Mouse (Mus musculus) heart, embryonic 12.5 days (tissue): ENCODE data around the gene Nsmf. TPM values are rescaled to one million over a fixed set of nuclear protein-coding genes. Genes with fewer than 3 reads are reported as not detected.

Experiments
- ATAC-seq: fragments of 200-750 bp; cut with Nextera tagmentation; 2 replicates; pipeline ENCODE4 v1.8.0; 2017; ENCODE audit warnings: moderate TSS enrichment, moderate library complexity; ENCODE audit not compliant: insufficient number of reproducible peaks, low FRiP score
- H3K27ac ChIP-seq: fragments of 300-500 bp; sonication (generic); 2 replicates; pipeline ENCODE4 v1.5.1; 2016; ENCODE audit warnings: mild to moderate bottlenecking, moderate library complexity; ENCODE audit not compliant: poor library complexity, severe bottlenecking
- H3K27me3 ChIP-seq: fragments of 300-500 bp; sonication (generic); replicated peaks from 2 replicates; pipeline ENCODE4 v1.6.1; 2016; ENCODE audit warnings: mild to moderate bottlenecking, moderate library complexity
- H3K36me3 ChIP-seq: fragments of 300-500 bp; sonication (generic); 2 replicates; pipeline ENCODE4 v1.6.1; 2016; ENCODE audit warnings: mild to moderate bottlenecking, moderate library complexity
- H3K4me1 ChIP-seq: fragments of 300-500 bp; sonication (generic); replicated peaks from 2 replicates; pipeline ENCODE4 v1.6.1; 2016; ENCODE audit warnings: mild to moderate bottlenecking
- H3K4me2 ChIP-seq: fragments of 300-500 bp; sonication (generic); 2 replicates; pipeline ENCODE4 v1.6.1; 2016; ENCODE audit warnings: mild to moderate bottlenecking, moderate library complexity
- H3K4me3 ChIP-seq: fragments of 300-500 bp; sonication (generic); 2 replicates; pipeline ENCODE4 v1.5.1; 2016; ENCODE audit warnings: mild to moderate bottlenecking
- H3K9ac ChIP-seq: fragments of 300-500 bp; sonication (generic); 2 replicates; pipeline ENCODE4 v1.6.1; 2016; ENCODE audit warnings: mild to moderate bottlenecking, moderate library complexity
- H3K9me3 ChIP-seq: fragments of 300-500 bp; sonication (generic); replicated peaks from 2 replicates; pipeline ENCODE4 v1.6.1; 2016; ENCODE audit warnings: mild to moderate bottlenecking, moderate library complexity
- WGBS: fragments of 180-500 bp; shearing (Covaris S2); methylation state at CpG from one replicate; pipeline ENCODE4 v1.1.7; 2016; 5-methylcytosine and 5-hydroxymethylcytosine counted together
- polyA plus RNA-seq: library from polyadenylated mRNA; unstranded; fragments of >200 nt; fragmentation: Nextera tagmentation; extraction: Ambion mirVana; gene quantifications from 2 replicates; pipeline ENCODE4 v1.2.1, GENCODE M21; 2016

Nsmf gene
- 58.7 and 62.8 TPM in 2 replicates for polyA plus RNA-seq

- ATAC-seq, result peak; percentile 90
- H3K9ac ChIP-seq, result peak within 1 kb of the TSS; percentile 81
- H3K4me3 ChIP-seq, result peak within 1 kb of the TSS; percentile 83
- H3K27me3 ChIP-seq, result no peaks in the 10 kb centered on the region
- whole genome bisulfite sequencing, result 5% methylated on average over 47 of the region's 47 CpGs
- no peaks in the 10 kb centered on the region for H3K9me3 ChIP-seq
- H3K36me3 ChIP-seq, result peaks cover 35% of the 10 kb centered on the region
- peaks cover 10% of the 10 kb centered on the region for H3K4me1 ChIP-seq
- peak within 1 kb of the TSS; percentile 79 for H3K4me2 ChIP-seq
- peak within 1 kb of the TSS; percentile 22; the same call in 1 of the 2 replicates for H3K27ac ChIP-seq
Measured at GRCm38 (mm10) chr2:25054221-25055067, at the start of gene Nsmf. Gene Nsmf (plus strand): TSS chr2:25054355.

GRCm38 (mm10) chr2:25006767-25007166 lies 47.4 kb upstream of the Nsmf start:
- no peak for ATAC-seq
- H3K9me3 ChIP-seq, result no peaks in the 10 kb centered on the region
- H3K27me3 ChIP-seq, result no peaks in the 10 kb centered on the region
- H3K9ac ChIP-seq, result no peak overlapping the region
- no peak overlapping the region for H3K4me3 ChIP-seq
- WGBS, result 76% methylated on average over 1 of the region's 1 CpGs
- H3K36me3 ChIP-seq, result peaks cover 9% of the 10 kb centered on the region; the same call in 1 of the 2 replicates
- H3K4me2 ChIP-seq, result no peak overlapping the region
- no peaks in the 10 kb centered on the region for H3K4me1 ChIP-seq
- no peak overlapping the region for H3K27ac ChIP-seq

GRCm38 (mm10) chr2:25008250-25008649 lies 45.9 kb upstream of the Nsmf start:
- H3K9ac ChIP-seq, result no peak overlapping the region
- ATAC-seq, result no peak
- H3K27me3 ChIP-seq, result no peaks in the 10 kb centered on the region
- H3K4me1 ChIP-seq, result no peaks in the 10 kb centered on the region
- no peak overlapping the region for H3K4me3 ChIP-seq
- H3K27ac ChIP-seq, result no peak overlapping the region
- no peaks in the 10 kb centered on the region for H3K9me3 ChIP-seq
- H3K36me3 ChIP-seq, result peaks cover under 1% of the 10 kb centered on the region; the same call in 1 of the 2 replicates
- H3K4me2 ChIP-seq, result no peak overlapping the region

- Histone ChIP-seq H3K9me3 (0 out of 2 replicates have a peak, but pooled peaks cover 4% of the 10 kb centered on the region), H3K4me1 (no peaks in the 10 kb centered on the region), H3K27me3 (no peaks in the 10 kb centered on the region), H3K27ac (no peak overlapping the region), H3K36me3 (peaks cover 8% of the 10 kb centered on the region; the same call in 1 of the 2 replicates), H3K4me3 (no peak overlapping the region), H3K4me2 (no peak overlapping the region), H3K9ac (no peak overlapping the region)
- ATAC-seq, result no peak
- 83% methylated on average over 1 of the region's 1 CpGs for whole genome bisulfite sequencing
Measured at GRCm38 (mm10) chr2:25022678-25023077, 31.5 kb upstream of the Nsmf start.

GRCm38 (mm10) chr2:25025109-25025508 lies 29.0 kb upstream of the Nsmf start:
- 72% methylated on average over 1 of the region's 1 CpGs for WGBS
- H3K4me3 ChIP-seq, result no peak overlapping the region
- 0 out of 2 replicates have a peak, but pooled peaks cover 4% of the 10 kb centered on the region for H3K9me3 ChIP-seq
- no peaks in the 10 kb centered on the region for H3K27me3 ChIP-seq
- H3K4me1 ChIP-seq, result no peaks in the 10 kb centered on the region
- ATAC-seq, result no peak
- no peak overlapping the region for H3K4me2 ChIP-seq
- no peak overlapping the region for H3K9ac ChIP-seq
- H3K36me3 ChIP-seq, result 0 out of 2 replicates have a peak, but pooled peaks cover 6% of the 10 kb centered on the region
- H3K27ac ChIP-seq, result no peak overlapping the region

- H3K4me1 ChIP-seq, result no peaks in the 10 kb centered on the region
- no peak overlapping the region for H3K27ac ChIP-seq
- no peaks in the 10 kb centered on the region for H3K9me3 ChIP-seq
- H3K27me3 ChIP-seq, result no peaks in the 10 kb centered on the region
- H3K4me3 ChIP-seq, result no peak overlapping the region
- H3K4me2 ChIP-seq, result no peak overlapping the region
- H3K9ac ChIP-seq, result no peak overlapping the region
- 97% methylated on average over 4 of the region's 4 CpGs for WGBS
- peaks cover 6% of the 10 kb centered on the region; the same call in 1 of the 2 replicates for H3K36me3 ChIP-seq
- ATAC-seq, result no peak
Measured at GRCm38 (mm10) chr2:25034994-25035393, 19.2 kb upstream of the Nsmf start.

- no peaks in the 10 kb centered on the region for H3K9me3 ChIP-seq
- peaks cover 6% of the 10 kb centered on the region for H3K36me3 ChIP-seq
- WGBS, result 72% methylated on average over 5 of the region's 5 CpGs
- H3K27ac ChIP-seq, result no peak overlapping the region
- no peak overlapping the region for H3K4me2 ChIP-seq
- no peaks in the 10 kb centered on the region for H3K27me3 ChIP-seq
- H3K4me3 ChIP-seq, result no peak overlapping the region
- no peak for ATAC-seq
- no peaks in the 10 kb centered on the region for H3K4me1 ChIP-seq
- H3K9ac ChIP-seq, result no peak overlapping the region
Measured at GRCm38 (mm10) chr2:25040089-25040488, 14.1 kb upstream of the Nsmf start.

GRCm38 (mm10) chr2:25050921-25051320 lies 3.2 kb upstream of the Nsmf start:
- H3K4me2 ChIP-seq, result no peak overlapping the region
- ATAC-seq, result no peak
- H3K4me1 ChIP-seq, result peaks cover 10% of the 10 kb centered on the region
- H3K36me3 ChIP-seq, result peaks cover 8% of the 10 kb centered on the region; the same call in 1 of the 2 replicates
- H3K27me3 ChIP-seq, result no peaks in the 10 kb centered on the region
- H3K27ac ChIP-seq, result no peak overlapping the region
- H3K9ac ChIP-seq, result no peak overlapping the region
- no peaks in the 10 kb centered on the region for H3K9me3 ChIP-seq
- 86% methylated on average over 7 of the region's 7 CpGs for WGBS
- no peak overlapping the region for H3K4me3 ChIP-seq

- WGBS, result 84% methylated on average over 8 of the region's 8 CpGs
- ATAC-seq, result no peak
- no peaks in the 10 kb centered on the region for H3K9me3 ChIP-seq
- H3K36me3 ChIP-seq, result peaks cover 12% of the 10 kb centered on the region
- H3K4me2 ChIP-seq, result no peak overlapping the region
- no peak overlapping the region for H3K27ac ChIP-seq
- peaks cover 10% of the 10 kb centered on the region for H3K4me1 ChIP-seq
- H3K4me3 ChIP-seq, result no peak overlapping the region
- no peaks in the 10 kb centered on the region for H3K27me3 ChIP-seq
- H3K9ac ChIP-seq, result no peak overlapping the region
Measured at GRCm38 (mm10) chr2:25051450-25051849, 2.7 kb upstream of the Nsmf start.

- H3K4me2 ChIP-seq, result no peak overlapping the region
- H3K36me3 ChIP-seq, result peaks cover 24% of the 10 kb centered on the region
- 82% methylated on average over 6 of the region's 6 CpGs for WGBS
- ATAC-seq, result no peak
- no peak overlapping the region for H3K9ac ChIP-seq
- no peak overlapping the region for H3K4me3 ChIP-seq
- no peak overlapping the region for H3K27ac ChIP-seq
- H3K27me3 ChIP-seq, result no peaks in the 10 kb centered on the region
- no peaks in the 10 kb centered on the region for H3K9me3 ChIP-seq
- peaks cover 10% of the 10 kb centered on the region for H3K4me1 ChIP-seq
Measured at GRCm38 (mm10) chr2:25053101-25053500, 1.1 kb upstream of the Nsmf start.

- Histone ChIP-seq H3K9ac (peak overlapping the region; percentile 81), H3K4me2 (peak overlapping the region; percentile 79), H3K36me3 (peaks cover 41% of the 10 kb centered on the region), H3K9me3 (no peaks in the 10 kb centered on the region), H3K4me1 (peaks cover 10% of the 10 kb centered on the region), H3K27me3 (no peaks in the 10 kb centered on the region), H3K4me3 (peak overlapping the region; percentile 83), H3K27ac (no peak overlapping the region)
- ATAC-seq, result no peak
- 56% methylated on average over 2 of the region's 2 CpGs for WGBS
Measured at GRCm38 (mm10) chr2:25055068-25055405, 882 bp downstream of the Nsmf start.
